Mouse (Mus musculus) leukemia stem cell, adult 10-12 weeks (primary cell): ENCODE results near the gene Slc29a2. TPM values are rescaled to one million over a fixed set of nuclear protein-coding genes. Genes with fewer than 3 reads are reported as not detected.

Experiments
- polyA plus RNA-seq: library from polyadenylated mRNA; stranded (reverse); fragments of >175 nt; gene quantifications from 2 replicates; pipeline ENCODE4 v1.2.3, GENCODE M21; 2012; ENCODE audit warnings: low replicate concordance

The Slc29a2 gene
- polyA plus RNA-seq: 3.2 and 6.6 TPM in 2 replicates

GRCm38 (mm10) chr19:5023621-5024479 lies at the start of gene Slc29a2:
Gene Slc29a2, plus strand, starts transcription at chr19:5023860.

GRCm38 (mm10) chr19:4990256-4990625 lies 33.4 kb upstream of the Slc29a2 start, which contains the start of gene Npas4:
Gene Npas4, minus strand, starts transcription at chr19:4990316.

GRCm38 (mm10) chr19:5038709-5039156 lies 15.1 kb downstream of the Slc29a2 start, which contains the start of the genes B4gat1 and AC124502.3:
Gene B4gat1, plus strand, starts transcription at chr19:5038826.
Gene AC124502.3, plus strand, starts transcription at chr19:5038891.

GRCm38 (mm10) chr19:5040862-5041523 lies 17.3 kb downstream of the Slc29a2 start, which contains the start of gene Brms1:
Gene Brms1, plus strand, starts transcription at chr19:5041354.

GRCm38 (mm10) chr19:5050047-5050905 lies 26.6 kb downstream of the Slc29a2 start, which contains the start of gene Rin1:
Gene Rin1, plus strand, starts transcription at chr19:5050481.

GRCm38 (mm10) chr19:5067867-5068569 lies 44.4 kb downstream of the Slc29a2 start, which contains the start of gene Cd248:
Gene Cd248, plus strand, starts transcription at chr19:5068078.

Other genes with a start within 250 kb of the Slc29a2 start
- 3.0 and 9.7 TPM in 2 replicates for gene Rbm4, start 230.0 kb upstream of the Slc29a2 start, polyA plus RNA-seq
- 3.5 and 7.0 TPM in 2 replicates for gene Gm21992, start 212.2 kb upstream of the Slc29a2 start, polyA plus RNA-seq
- 23.2 and 88.3 TPM in 2 replicates for gene Rbm14, start 212.2 kb upstream of the Slc29a2 start, polyA plus RNA-seq
- 21.4 and 110 TPM in 2 replicates for gene Ccs, start 184.5 kb upstream of the Slc29a2 start, polyA plus RNA-seq
- not detected in 2 replicates for gene Ccdc87, start 184.5 kb upstream of the Slc29a2 start, polyA plus RNA-seq
- 17.8 and 31.5 TPM in 2 replicates for gene Ctsf, start 168.7 kb upstream of the Slc29a2 start, polyA plus RNA-seq
- gene Actn3, start 146.0 kb upstream of the Slc29a2 start, polyA plus RNA-seq: 0.37 and 0.66 TPM in 2 replicates
- gene Zdhhc24, start 145.2 kb upstream of the Slc29a2 start, polyA plus RNA-seq: 5.1 and 6.1 TPM in 2 replicates
- 4.4 and 8.3 TPM in 2 replicates for gene Bbs1, start 117.2 kb upstream of the Slc29a2 start, polyA plus RNA-seq
- gene Dpp3, start 95.6 kb upstream of the Slc29a2 start, polyA plus RNA-seq: 49.7 and 54.1 TPM in 2 replicates
- gene Peli3, start 80.7 kb upstream of the Slc29a2 start, polyA plus RNA-seq: 0.11 and 0.36 TPM in 2 replicates
- gene Mrpl11, start 61.7 kb upstream of the Slc29a2 start, polyA plus RNA-seq: 41.9 and 74.6 TPM in 2 replicates
- 0.14 and 0.37 TPM in 2 replicates for gene Npas4, start 33.5 kb upstream of the Slc29a2 start, polyA plus RNA-seq
- 6.5 TPM in 2 replicates for gene B4gat1, start 15.0 kb downstream of the Slc29a2 start, polyA plus RNA-seq
- gene AC124502.3, start 15.0 kb downstream of the Slc29a2 start, polyA plus RNA-seq: not detected in 2 replicates
- gene Brms1, start 17.5 kb downstream of the Slc29a2 start, polyA plus RNA-seq: 29.9 and 97.0 TPM in 2 replicates
- 0.43 and 0.90 TPM in 2 replicates for gene Rin1, start 26.6 kb downstream of the Slc29a2 start, polyA plus RNA-seq
- 4.3 and 7.0 TPM in 2 replicates for gene Cd248, start 44.2 kb downstream of the Slc29a2 start, polyA plus RNA-seq
- gene Tmem151a, start 61.7 kb downstream of the Slc29a2 start, polyA plus RNA-seq: 0.09 and 1.3 TPM in 2 replicates
- gene Yif1a, start 64.7 kb downstream of the Slc29a2 start, polyA plus RNA-seq: 12.3 and 39.3 TPM in 2 replicates
- gene Cnih2, start 74.7 kb downstream of the Slc29a2 start, polyA plus RNA-seq: 2.3 and 6.4 TPM in 2 replicates
- gene Rab1b, start 83.2 kb downstream of the Slc29a2 start, polyA plus RNA-seq: 269 and 344 TPM in 2 replicates
- gene Klc2, start 94.7 kb downstream of the Slc29a2 start, polyA plus RNA-seq: 18.0 and 32.6 TPM in 2 replicates
- gene Pacs1, start 249.3 kb downstream of the Slc29a2 start, polyA plus RNA-seq: 116 and 125 TPM in 2 replicates